Mouse (Mus musculus) liver, embryonic 11.5 days (tissue): ENCODE measurements around the gene Usp19. TPM values are rescaled to one million over a fixed set of nuclear protein-coding genes. Genes with fewer than 3 reads are reported as not detected.

Experiments
- polyA plus RNA-seq: library from polyadenylated mRNA; unstranded; fragments of >200 nt; fragmentation: Nextera tagmentation; extraction: Ambion mirVana; gene quantifications from 2 replicates; pipeline ENCODE4 v1.2.1, GENCODE M21; 2014

Gene Usp19
- polyA plus RNA-seq, 1 experiment from 2014 or later, result 57.5 TPM

Other genes with a start within 250 kb of the Usp19 start
- gene Dag1, start 226.6 kb upstream of the Usp19 start, polyA plus RNA-seq, result 41.1 and 41.5 TPM in 2 replicates
- 11.3 and 13.9 TPM in 2 replicates for gene Nicn1, start 200.2 kb upstream of the Usp19 start, polyA plus RNA-seq
- 16.0 and 16.5 TPM in 2 replicates for gene Amt, start 193.7 kb upstream of the Usp19 start, polyA plus RNA-seq
- gene Rhoa, start 184.5 kb upstream of the Usp19 start, polyA plus RNA-seq, result 254 and 264 TPM in 2 replicates
- gene Tcta, start 184.4 kb upstream of the Usp19 start, polyA plus RNA-seq, result 14.9 and 16.1 TPM in 2 replicates
- gene Gpx1, start 151.7 kb upstream of the Usp19 start, polyA plus RNA-seq, result 2,990 and 3,052 TPM in 2 replicates
- gene Usp4, start 142.7 kb upstream of the Usp19 start, polyA plus RNA-seq, result 114 and 122 TPM in 2 replicates
- 0.81 and 1.3 TPM in 2 replicates for gene 1700102P08Rik, start 97.8 kb upstream of the Usp19 start, polyA plus RNA-seq
- gene Ccdc36, start 62.1 kb upstream of the Usp19 start, polyA plus RNA-seq, result 0.82 and 0.88 TPM in 2 replicates
- not detected in 2 replicates for gene BC048562, start 54.1 kb upstream of the Usp19 start, polyA plus RNA-seq
- gene Ccdc71, start 30.1 kb upstream of the Usp19 start, polyA plus RNA-seq, result 48.6 and 51.1 TPM in 2 replicates
- gene Klhdc8b, start 29.0 kb upstream of the Usp19 start, polyA plus RNA-seq, result 24.2 and 26.8 TPM in 2 replicates
- 14.8 and 18.7 TPM in 2 replicates for gene Lamb2, start 10.9 kb upstream of the Usp19 start, polyA plus RNA-seq
- 120 and 122 TPM in 2 replicates for gene Qars, start 17.1 kb downstream of the Usp19 start, polyA plus RNA-seq
- 106 and 116 TPM in 2 replicates for gene Qrich1, start 26.2 kb downstream of the Usp19 start, polyA plus RNA-seq
- 285 and 298 TPM in 2 replicates for gene Impdh2, start 69.7 kb downstream of the Usp19 start, polyA plus RNA-seq
- 45.9 and 46.2 TPM in 2 replicates for gene Ndufaf3, start 76.8 kb downstream of the Usp19 start, polyA plus RNA-seq
- 102 and 106 TPM in 2 replicates for gene Dalrd3, start 79.3 kb downstream of the Usp19 start, polyA plus RNA-seq
- 51.8 and 54.0 TPM in 2 replicates for gene Wdr6, start 88.1 kb downstream of the Usp19 start, polyA plus RNA-seq
- gene P4htm, start 107.1 kb downstream of the Usp19 start, polyA plus RNA-seq, result 2.1 and 2.5 TPM in 2 replicates
- 47.7 and 54.2 TPM in 2 replicates for gene Arih2, start 158.8 kb downstream of the Usp19 start, polyA plus RNA-seq
- 25.0 and 30.0 TPM in 2 replicates for gene Slc25a20, start 171.5 kb downstream of the Usp19 start, polyA plus RNA-seq
- 23.8 and 26.2 TPM in 2 replicates for gene Prkar2a, start 198.7 kb downstream of the Usp19 start, polyA plus RNA-seq